In the genomic region with DNA sequence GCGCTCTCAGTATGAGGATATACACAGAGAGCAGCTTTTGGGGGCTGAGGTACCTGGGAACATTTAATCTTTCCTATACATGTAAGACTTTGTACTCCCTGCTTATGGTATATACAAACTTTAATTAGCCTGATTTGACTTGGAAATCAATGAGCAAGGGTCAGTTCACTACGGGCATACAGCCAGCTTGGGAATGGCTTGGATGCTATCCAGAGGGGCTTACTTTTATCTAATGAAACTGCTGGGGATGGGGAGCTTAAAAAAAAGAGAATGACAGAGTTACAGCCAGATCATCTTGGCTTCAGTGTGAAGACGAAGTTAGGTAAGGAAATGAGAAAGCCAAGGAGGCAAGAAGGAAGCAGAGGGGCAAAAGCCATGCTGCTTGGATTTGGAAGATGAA, we compare ENCODE assay signal across 9 mouse cellular contexts. TPM values are rescaled to one million over a fixed set of nuclear protein-coding genes. Genes with fewer than 3 reads are reported as not detected.
DNase-seq lines count a peak whose midpoint lies in the region; ATAC-seq lines count a peak whose summit lies in the region.
"Had no signal": no experiment of that assay in that cellular context is flagged by ENCODE, and none has a peak within 500 bp of the region (broad histone marks: within the 10 kb centered on the region; RNA-seq: fewer than 3 reads in every experiment).

No protein-coding gene starts in this region.

- H3K4me2 ChIP-seq in liver, embryonic 11.5 days = peak overlapping the region; percentile 54
- peak overlapping the region; percentile 82 for H3K4me2 ChIP-seq in forebrain, embryonic 14.5 days (ENCODE audit: low read length)
- peak overlapping the region; percentile 72 for H3K4me2 ChIP-seq in neural tube, embryonic 13.5 days

- no peaks in the 10 kb centered on the region for H3K9me3 ChIP-seq in liver, embryonic 11.5 days (ENCODE audit: control insufficient read depth, low read length)
- no peaks in the 10 kb centered on the region for H3K9me3 ChIP-seq in forebrain, embryonic 14.5 days (replicated peaks; ENCODE audit: control insufficient read depth, low read length)
- no peaks in the 10 kb centered on the region for H3K9me3 ChIP-seq in neural tube, embryonic 13.5 days

- DNase-seq in liver, embryonic 11.5 days (ENCODE audit: low spot score) = no peak
- DNase-seq in liver = no peak
- peak; percentile 50 for DNase-seq in forebrain, embryonic 14.5 days (ENCODE audit: low spot score)
- peak; percentile 37 for DNase-seq in kidney, postnatal 10 days
- no peak for DNase-seq in B cell, adult 2 months
- no peak for DNase-seq in right cerebral cortex, postnatal 25 days

- no peaks in the 10 kb centered on the region for H3K27me3 ChIP-seq in liver, embryonic 11.5 days (replicated peaks; ENCODE audit: control insufficient read depth, insufficient read depth, low read length)
- no peaks in the 10 kb centered on the region for H3K27me3 ChIP-seq in forebrain, embryonic 14.5 days (replicated peaks; ENCODE audit: control insufficient read depth, insufficient read depth, low read length)
- H3K27me3 ChIP-seq in neural tube, embryonic 13.5 days = no peaks in the 10 kb centered on the region

- peaks cover 28% of the 10 kb centered on the region for H3K4me1 ChIP-seq in liver, embryonic 11.5 days (replicated peaks; ENCODE audit: control insufficient read depth, insufficient read depth, low read length)
- H3K4me1 ChIP-seq in forebrain, embryonic 14.5 days (ENCODE audit: control insufficient read depth, insufficient read depth, low read length) = peaks cover 29% of the 10 kb centered on the region
- H3K4me1 ChIP-seq in neural tube, embryonic 13.5 days (replicated peaks) = peaks cover 50% of the 10 kb centered on the region

- H3K36me3 ChIP-seq in liver, embryonic 11.5 days (ENCODE audit: control insufficient read depth, insufficient read depth, low read length) = peaks cover 4% of the 10 kb centered on the region
- peaks cover 13% of the 10 kb centered on the region for H3K36me3 ChIP-seq in forebrain, embryonic 14.5 days (ENCODE audit: control insufficient read depth, insufficient read depth, low read length)
- H3K36me3 ChIP-seq in neural tube, embryonic 13.5 days = peaks cover 14% of the 10 kb centered on the region

- H3K9ac ChIP-seq in liver, embryonic 11.5 days (ENCODE audit: low read depth, low read length) = peak overlapping the region; percentile 20; the same call in 1 of the 2 replicates
- peak overlapping the region; percentile 51 for H3K9ac ChIP-seq in forebrain, embryonic 14.5 days (ENCODE audit: low read length)
- H3K9ac ChIP-seq in neural tube, embryonic 13.5 days = peak overlapping the region; percentile 56

- WGBS in liver, embryonic 11.5 days = 62% methylated on average over 3 of the region's 3 CpGs
- 10% methylated on average over 3 of the region's 3 CpGs for WGBS in forebrain, embryonic 14.5 days
- WGBS in neural tube, embryonic 13.5 days = 43% methylated on average over 3 of the region's 3 CpGs

- ATAC-seq in liver, embryonic 11.5 days (replicated peaks; ENCODE audit: low FRiP score) = no peak
- no peak for ATAC-seq in forebrain, embryonic 14.5 days
- ATAC-seq in neural tube, embryonic 13.5 days (ENCODE audit: low read depth) = no peak
- ATAC-seq in CD4-positive, CD25-positive, alpha-beta regulatory T cell, adult 4 months = no peak
- ATAC-seq: Patski had no signal

- H3K4me3 ChIP-seq in liver, embryonic 11.5 days (ENCODE audit: low read depth, low read length) = peak overlapping the region; percentile 14
- peak overlapping the region; percentile 33 for H3K4me3 ChIP-seq in forebrain, embryonic 14.5 days (ENCODE audit: low read depth, low read length)
- peak overlapping the region; percentile 37 for H3K4me3 ChIP-seq in neural tube, embryonic 13.5 days

- no peak overlapping the region for H3K27ac ChIP-seq in liver, embryonic 11.5 days (ENCODE audit: low read depth, low read length)
- H3K27ac ChIP-seq in forebrain, embryonic 14.5 days (ENCODE audit: low read depth, low read length) = no peak overlapping the region
- no peak overlapping the region for H3K27ac ChIP-seq in neural tube, embryonic 13.5 days (replicated peaks)

RNA-seq across cellular contexts. Expression of gene Zbtb41, which starts 2.9 kb away (rescaled TPM):
- polyA plus RNA-seq in liver, embryonic 11.5 days (2014; fragmentation: Nextera tagmentation; extraction: Ambion mirVana) = 7.8 and 8.2 TPM in 2 replicates
- 17.4 and 25.0 TPM in 2 replicates for polyA plus RNA-seq in forebrain, embryonic 14.5 days (2014; fragmentation: Nextera tagmentation; extraction: Ambion mirVana)
- 9.8 and 11.7 TPM in 2 replicates for polyA plus RNA-seq in neural tube, embryonic 13.5 days (2015; fragmentation: Nextera tagmentation; extraction: Ambion mirVana)
- 1 to 10 TPM; 3.4 to 3.7 TPM for polyA plus RNA-seq in CD4-positive, CD25-positive, alpha-beta regulatory T cell, adult 4 months (2017; shearing (Covaris generic))

RNA-seq across cellular contexts. Expression of gene Aspm, which starts 29.6 kb away (rescaled TPM):
- polyA plus RNA-seq in liver, embryonic 11.5 days (2014; fragmentation: Nextera tagmentation; extraction: Ambion mirVana) = 16.1 and 19.0 TPM in 2 replicates
- 12.8 and 14.4 TPM in 2 replicates for polyA plus RNA-seq in forebrain, embryonic 14.5 days (2014; fragmentation: Nextera tagmentation; extraction: Ambion mirVana)
- 3.2 and 4.1 TPM in 2 replicates for polyA plus RNA-seq in neural tube, embryonic 13.5 days (2015; fragmentation: Nextera tagmentation; extraction: Ambion mirVana)
- polyA plus RNA-seq in CD4-positive, CD25-positive, alpha-beta regulatory T cell, adult 4 months (2017; shearing (Covaris generic)) = 1 to 10 TPM in 1 of 2 experiments, under 1 TPM in 1; 0.56 to 2.0 TPM

RNA-seq across cellular contexts. Expression of gene Crb1, which starts 48.1 kb away (rescaled TPM):
- 0.07 and 0.10 TPM in 2 replicates for polyA plus RNA-seq in liver, embryonic 11.5 days (2014; fragmentation: Nextera tagmentation; extraction: Ambion mirVana)
- 1.3 and 1.8 TPM in 2 replicates for polyA plus RNA-seq in forebrain, embryonic 14.5 days (2014; fragmentation: Nextera tagmentation; extraction: Ambion mirVana)
- 1.1 and 1.3 TPM in 2 replicates for polyA plus RNA-seq in neural tube, embryonic 13.5 days (2015; fragmentation: Nextera tagmentation; extraction: Ambion mirVana)
- polyA plus RNA-seq in CD4-positive, CD25-positive, alpha-beta regulatory T cell, adult 4 months (2017; shearing (Covaris generic)) = not detected

Comparison
In these comparisons a context has a peak if more than half of its experiments do, and no peak if none do; other contexts are left out.
1. DNase-seq: peak in forebrain, embryonic 14.5 days (single experiment) and kidney, postnatal 10 days (single experiment); none in liver, embryonic 11.5 days (single experiment), liver (single experiment), B cell, adult 2 months (0 of 2) and right cerebral cortex, postnatal 25 days (single experiment).
2. Peak in every context shown above with its lines, with median percentiles within 50 percentile points of each other: H3K4me2 ChIP-seq, H3K4me3 ChIP-seq and H3K9ac ChIP-seq.